Mouse (Mus musculus) liver, embryonic 14.5 days (tissue): ENCODE measurements at regions not wholly inside any gene's neighbourhood (a gene's known extent, or its start where the extent isn't known, plus 50 kb on each side); places are given as distances from the start of the nearest gene placed in this dataset.

Experiments used
- ATAC-seq: fragments of 200-750 bp; cut with Nextera tagmentation; 2 replicates; pipeline ENCODE4 v1.8.0; 2017; ENCODE audit warnings: moderate number of reproducible peaks, mild to moderate bottlenecking, moderate library complexity; ENCODE audit not compliant: insufficient read depth
- DNase-seq, 3 experiments: peaks; one replicate each; pipeline ENCODE4 v3.0.0-alpha.2; 2012 to 2013; ENCODE audit warnings: low read depth in 3 of 3, low spot score in 3 of 3
- H3K27ac ChIP-seq: fragments of 300-500 bp; sonication (generic); 2 replicates; pipeline ENCODE4 v1.5.1; 2014; ENCODE audit warnings: moderate library complexity, mild to moderate bottlenecking, control low read depth, inconsistent platforms
- H3K27me3 ChIP-seq: fragments of 300-500 bp; sonication (generic); 2 replicates; pipeline ENCODE4 v1.6.1; 2014; ENCODE audit warnings: mild to moderate bottlenecking, low read length, moderate library complexity; ENCODE audit not compliant: control insufficient read depth, insufficient read depth
- H3K36me3 ChIP-seq: fragments of 300-500 bp; sonication (generic); replicated peaks from 2 replicates; pipeline ENCODE4 v1.6.1; 2014; ENCODE audit warnings: low read depth; ENCODE audit not compliant: control insufficient read depth, insufficient read depth
- H3K4me1 ChIP-seq, 2 experiments: fragments of 200-500 bp in 1 of 2; fragments of 300-500 bp in 1 of 2; sonication (generic) in 1 of 2; replicated peaks; 2 replicates each; pipeline ENCODE4 v1.6.1; 2012 to 2014; ENCODE audit warnings: antibody characterized with exemption in 1 of 2, inconsistent platforms in 1 of 2, low read length in 1 of 2; ENCODE audit not compliant: control insufficient read depth in 2 of 2, insufficient read depth in 2 of 2
- H3K4me2 ChIP-seq: fragments of 300-500 bp; sonication (generic); 2 replicates; pipeline ENCODE4 v1.6.1; 2014; ENCODE audit warnings: low read depth, mild to moderate bottlenecking, control low read depth, moderate library complexity
- H3K4me3 ChIP-seq, 2 experiments: fragments of 200-500 bp in 1 of 2; fragments of 300-500 bp in 1 of 2; sonication (generic) in 1 of 2; 2 replicates each; pipeline ENCODE4 v1.5.1; 2012 to 2014; ENCODE audit warnings: low read depth in 2 of 2, low read length in 2 of 2, mild to moderate bottlenecking in 2 of 2, control low read depth in 1 of 2, inconsistent platforms in 1 of 2, moderate library complexity in 1 of 2; ENCODE audit not compliant: insufficient read depth in 1 of 2
- H3K9ac ChIP-seq: fragments of 300-500 bp; sonication (generic); replicated peaks from 2 replicates; pipeline ENCODE4 v1.6.1; 2014; ENCODE audit warnings: mild to moderate bottlenecking, control low read depth, moderate library complexity
- H3K9me3 ChIP-seq: fragments of 300-500 bp; sonication (generic); 2 replicates; pipeline ENCODE4 v1.6.1; 2016; ENCODE audit warnings: low read length, mixed read lengths; ENCODE audit not compliant: control insufficient read depth
- CTCF ChIP-seq: IDR thresholded peaks from 2 replicates; pipeline ENCODE4 v1.5.1; 2016; ENCODE audit warnings: antibody characterized with exemption, low read depth, control low read depth
- EP300 ChIP-seq: IDR thresholded peaks from 2 replicates; pipeline ENCODE4 v1.6.1; 2016; ENCODE audit warnings: antibody characterized with exemption, low read depth
- WGBS: fragments of 180-500 bp; shearing (Covaris S2); extraction: QIAGEN DNeasy Blood & Tissue Kit; methylation state at CpG from one replicate; pipeline ENCODE4 v1.1.7; 2014; ENCODE audit not compliant: insufficient replicate concordance; 5-methylcytosine and 5-hydroxymethylcytosine counted together

DNA sequence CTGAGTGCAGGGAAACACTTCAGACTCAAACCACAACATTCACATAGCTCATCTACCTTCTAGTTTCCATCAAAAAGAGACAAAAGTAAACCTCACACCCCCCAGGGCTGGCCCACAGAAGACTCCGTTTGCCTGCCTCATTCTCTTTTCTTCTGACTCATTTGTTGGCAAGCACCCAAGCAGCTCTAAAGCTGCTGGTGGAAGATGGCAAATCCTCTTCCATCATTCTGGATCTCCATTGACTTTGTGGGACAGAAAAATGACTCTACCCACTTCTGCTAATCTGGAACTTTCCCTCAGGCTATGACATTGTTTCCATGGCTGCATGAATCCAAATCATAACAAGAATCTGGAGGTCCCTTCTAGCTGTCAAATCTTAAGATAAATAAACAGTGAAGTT lies 99.9 kb downstream of the Fzd1 start:
- Histone ChIP-seq H3K36me3 (no peaks in the 10 kb centered on the region), H3K9ac (no peak overlapping the region), H3K27me3 (no peaks in the 10 kb centered on the region), H3K4me1 (no peaks in the 10 kb centered on the region), H3K4me2 (no peak overlapping the region), H3K4me3 (no peak overlapping the region), H3K27ac (no peak overlapping the region), H3K9me3 (no peaks in the 10 kb centered on the region)
- no peak for DNase-seq
- no peak for ATAC-seq
- 57% methylated on average over 1 of the region's 1 CpGs for WGBS
- TF ChIP-seq CTCF = no peak

DNA sequence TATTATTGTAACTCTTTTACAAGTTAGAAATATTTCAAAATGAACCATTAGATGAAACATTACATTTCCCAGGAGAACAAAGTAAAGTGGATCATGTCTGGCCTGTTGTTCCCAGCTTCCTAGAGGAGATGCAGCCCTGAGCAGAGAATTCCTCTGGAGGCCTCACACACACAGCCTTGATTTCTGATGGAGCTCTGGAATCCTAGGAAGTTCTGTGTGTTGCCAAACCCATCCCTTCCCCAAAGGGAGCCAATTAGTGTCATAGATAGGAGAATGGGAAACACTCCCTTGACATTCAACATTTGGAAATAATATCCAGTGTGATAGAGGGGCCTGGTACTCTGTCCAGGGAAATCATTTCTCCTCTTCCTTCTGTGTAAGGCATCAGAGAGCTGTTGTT lies 103.6 kb downstream of the Fzd1 start:
- no peak overlapping the region for H3K9ac ChIP-seq
- H3K4me2 ChIP-seq = no peak overlapping the region
- TF ChIP-seq CTCF = no peak
- TF ChIP-seq EP300 = no peak
- H3K27ac ChIP-seq = no peak overlapping the region
- DNase-seq (no peak), ATAC-seq (no peak)
- H3K36me3 ChIP-seq = no peaks in the 10 kb centered on the region
- no peak overlapping the region for H3K4me3 ChIP-seq
- H3K4me1 ChIP-seq = no peaks in the 10 kb centered on the region
- H3K27me3 ChIP-seq = no peaks in the 10 kb centered on the region
- no peaks in the 10 kb centered on the region for H3K9me3 ChIP-seq

DNA sequence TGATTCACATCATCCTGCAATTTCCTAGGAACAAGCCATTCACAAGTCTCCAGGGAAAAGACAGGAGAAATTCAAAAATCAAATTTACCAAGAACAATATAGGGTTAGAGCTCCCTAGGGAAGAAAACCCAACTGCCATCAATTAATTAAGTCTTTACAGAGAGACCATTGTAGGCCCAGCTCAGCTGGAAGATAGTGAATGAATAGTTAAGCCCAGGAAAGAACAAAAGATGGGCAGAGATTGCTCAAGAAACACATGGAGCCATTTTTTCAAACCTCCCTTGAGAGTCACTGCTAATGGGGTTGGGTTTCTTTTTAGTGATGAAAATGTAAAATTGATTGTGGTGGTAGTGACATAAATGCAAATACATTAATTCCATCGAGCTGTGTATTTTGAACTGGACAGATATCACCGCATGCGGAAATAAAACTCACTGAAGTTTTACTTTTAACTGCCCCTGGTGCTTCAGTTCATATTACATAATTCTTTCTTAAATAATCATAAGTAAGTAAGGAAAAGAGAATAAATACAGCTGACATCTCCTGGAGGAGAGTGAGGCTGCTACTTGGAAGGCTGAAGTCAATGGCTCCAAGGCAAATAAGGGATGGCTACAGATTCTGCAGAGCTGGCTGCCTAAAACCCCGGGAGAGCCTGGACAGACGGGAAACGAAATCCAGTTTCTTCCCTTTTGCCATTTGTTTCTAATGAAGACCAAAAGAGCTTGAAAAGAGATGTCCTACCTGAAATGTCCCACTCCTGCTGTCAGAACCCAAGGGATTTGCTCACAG lies 106.5 kb downstream of the Fzd1 start:
- Histone ChIP-seq H3K4me3 (no peak overlapping the region), H3K9me3 (no peaks in the 10 kb centered on the region), H3K9ac (no peak overlapping the region), H3K36me3 (no peaks in the 10 kb centered on the region), H3K27ac (no peak overlapping the region), H3K4me1 (no peaks in the 10 kb centered on the region), H3K4me2 (no peak overlapping the region), H3K27me3 (no peaks in the 10 kb centered on the region)
- 57% methylated on average over 6 of the region's 6 CpGs for WGBS
- DNase-seq (no peak), ATAC-seq (no peak)
- TF ChIP-seq EP300 (no peak), CTCF (no peak)

DNA sequence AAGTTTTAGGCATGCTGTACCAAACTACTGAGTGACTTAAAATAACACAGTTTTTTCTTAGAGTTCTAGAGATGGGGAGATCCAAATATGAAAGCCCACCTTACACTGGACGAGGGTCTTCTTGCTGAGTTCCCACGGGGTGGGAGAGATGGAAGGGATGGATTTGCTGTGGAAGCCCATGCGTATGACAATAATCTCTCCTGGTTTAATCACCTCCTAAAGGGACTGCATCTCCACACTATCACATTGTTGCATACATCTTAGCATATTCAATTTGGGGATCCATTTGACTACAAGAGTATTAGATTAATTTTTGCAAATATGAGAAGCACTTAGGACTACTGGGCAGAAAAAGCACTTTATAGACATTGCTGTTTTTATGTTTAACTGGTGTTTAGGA lies 107.1 kb downstream of the Fzd1 start:
- TF ChIP-seq EP300 = no peak
- TF ChIP-seq CTCF = no peak
- no peak for ATAC-seq
- Histone ChIP-seq H3K9ac (no peak overlapping the region), H3K4me2 (no peak overlapping the region), H3K36me3 (no peaks in the 10 kb centered on the region), H3K27ac (no peak overlapping the region), H3K4me1 (no peaks in the 10 kb centered on the region), H3K4me3 (no peak overlapping the region), H3K9me3 (no peaks in the 10 kb centered on the region), H3K27me3 (no peaks in the 10 kb centered on the region)
- 61% methylated on average over 3 of the region's 3 CpGs for WGBS
- no peak for DNase-seq

DNA sequence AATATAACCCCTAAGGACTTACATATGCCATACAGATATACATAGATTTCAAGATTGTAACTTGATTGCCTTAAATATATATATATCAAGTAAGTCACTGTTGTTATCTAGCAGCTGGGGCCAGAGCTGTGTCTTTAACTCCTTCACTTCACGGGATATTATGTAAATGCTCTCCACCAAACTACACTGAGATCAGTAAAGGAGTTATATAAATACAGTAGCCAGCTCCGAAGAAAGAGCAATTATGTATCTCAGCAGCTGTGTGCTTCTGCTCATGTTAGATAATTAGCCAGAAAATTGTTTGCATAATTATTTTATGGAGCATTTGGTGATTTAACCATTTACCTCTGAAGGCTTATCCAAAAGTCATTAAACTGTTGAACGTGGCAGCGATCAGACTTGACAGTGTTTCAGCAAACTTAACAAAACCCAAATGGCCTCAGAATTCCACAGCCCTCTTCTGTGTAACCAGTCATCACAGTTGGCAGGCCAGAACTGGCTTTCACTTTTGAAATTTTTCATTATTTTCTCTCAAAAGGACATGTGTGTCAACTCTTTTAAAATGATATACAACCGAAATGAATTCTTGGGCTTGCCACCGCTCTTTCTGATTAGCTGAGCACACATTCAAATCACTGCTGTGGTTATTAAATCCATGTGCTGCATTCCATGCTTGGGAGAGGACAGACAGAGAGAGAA lies 107.8 kb downstream of the Fzd1 start:
- TF ChIP-seq EP300 = no peak
- TF ChIP-seq CTCF = no peak
- DNase-seq (no peak), ATAC-seq (no peak)
- Histone ChIP-seq H3K4me2 (no peak overlapping the region), H3K4me3 (no peak overlapping the region), H3K4me1 (no peaks in the 10 kb centered on the region), H3K36me3 (no peaks in the 10 kb centered on the region), H3K9ac (no peak overlapping the region), H3K9me3 (no peaks in the 10 kb centered on the region), H3K27ac (no peak overlapping the region), H3K27me3 (no peaks in the 10 kb centered on the region)
- WGBS = 65% methylated on average over 6 of the region's 6 CpGs
